Comparison of ENCODE assay signal across 8 mouse cellular contexts in the genomic region with DNA sequence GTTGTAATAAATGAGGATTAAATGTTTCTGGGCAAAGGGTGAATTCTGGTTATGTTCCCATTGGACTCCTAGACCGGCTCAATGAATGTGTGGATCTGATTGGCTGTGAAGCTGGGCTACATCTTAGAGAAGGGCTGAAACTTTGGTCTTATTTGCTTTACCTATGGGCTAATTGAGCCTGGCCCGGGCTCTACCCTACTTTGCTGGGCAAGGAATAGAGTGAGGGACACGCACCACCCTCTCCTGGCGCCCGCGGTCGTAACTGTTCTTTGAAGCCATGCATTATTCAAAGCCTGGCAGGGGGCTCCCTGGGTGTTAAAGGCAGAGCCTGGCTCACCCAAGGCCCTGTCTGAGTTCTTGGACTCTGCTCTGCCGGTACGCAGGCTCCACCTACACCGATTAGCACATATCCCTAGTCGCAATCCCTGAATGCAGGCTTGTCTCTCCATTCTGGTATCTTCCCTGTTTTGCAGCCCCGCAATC. TPM values are rescaled to one million over a fixed set of nuclear protein-coding genes. Genes with fewer than 3 reads are reported as not detected.
DNase-seq lines count a peak whose midpoint lies in the region; ATAC-seq lines count a peak whose summit lies in the region.

No protein-coding gene starts in this region.

- peak overlapping the region; percentile 56 for H3K4me3 ChIP-seq in erythroblast, embryonic 14.5 days (replicated peaks)
- H3K4me3 ChIP-seq in forebrain, embryonic 14.5 days (ENCODE audit: low read depth, low read length): peak overlapping the region; percentile 14; the same call in 1 of the 2 replicates
- peak overlapping the region; percentile 14 for H3K4me3 ChIP-seq in midbrain, embryonic 15.5 days

- 0 out of 2 replicates have a peak, but pooled peaks cover 4% of the 10 kb centered on the region for H3K9me3 ChIP-seq in erythroblast, embryonic 14.5 days (ENCODE audit: control insufficient read depth, low read length)
- H3K9me3 ChIP-seq in forebrain, embryonic 14.5 days (replicated peaks; ENCODE audit: control insufficient read depth, low read length): no peaks in the 10 kb centered on the region
- no peaks in the 10 kb centered on the region for H3K9me3 ChIP-seq in midbrain, embryonic 15.5 days

- no peak for DNase-seq in forebrain, embryonic 14.5 days (ENCODE audit: low spot score)
- DNase-seq in kidney, postnatal 10 days: peak; percentile 65
- DNase-seq in thymus, adult 18-20 months: no peak
- no peak for DNase-seq in adrenal gland, postnatal 4 days (ENCODE audit: low spot score in 2 of 2)

- peaks cover 17% of the 10 kb centered on the region for H3K27me3 ChIP-seq in erythroblast, embryonic 14.5 days (ENCODE audit: control insufficient read depth)
- H3K27me3 ChIP-seq in forebrain, embryonic 14.5 days (replicated peaks; ENCODE audit: control insufficient read depth, insufficient read depth, low read length): peaks cover 23% of the 10 kb centered on the region
- peaks cover 39% of the 10 kb centered on the region for H3K27me3 ChIP-seq in midbrain, embryonic 15.5 days (replicated peaks)

- 11% methylated on average over 12 of the region's 12 CpGs for WGBS in forebrain, embryonic 14.5 days
- WGBS in midbrain, embryonic 15.5 days: 14% methylated on average over 12 of the region's 12 CpGs

- peak overlapping the region; percentile 40; the same call in 1 of the 2 replicates for H3K9ac ChIP-seq in forebrain, embryonic 14.5 days (ENCODE audit: low read length)
- no peak overlapping the region for H3K9ac ChIP-seq in midbrain, embryonic 15.5 days

- peaks cover 94% of the 10 kb centered on the region for H3K4me1 ChIP-seq in erythroblast, embryonic 14.5 days (ENCODE audit: control insufficient read depth)
- H3K4me1 ChIP-seq in forebrain, embryonic 14.5 days (ENCODE audit: control insufficient read depth, insufficient read depth, low read length): peaks cover 14% of the 10 kb centered on the region
- H3K4me1 ChIP-seq in midbrain, embryonic 15.5 days: peaks cover 38% of the 10 kb centered on the region

- H3K36me3 ChIP-seq in erythroblast, embryonic 14.5 days (ENCODE audit: control insufficient read depth): peaks cover 77% of the 10 kb centered on the region
- 0 out of 2 replicates have a peak, but pooled peaks cover 3% of the 10 kb centered on the region for H3K36me3 ChIP-seq in forebrain, embryonic 14.5 days (ENCODE audit: control insufficient read depth, insufficient read depth, low read length)
- H3K36me3 ChIP-seq in midbrain, embryonic 15.5 days (replicated peaks): no peaks in the 10 kb centered on the region

- no peak for ATAC-seq in erythroblast, adult 5-6 weeks (replicated peaks; ENCODE audit: low FRiP score, poor library complexity, severe bottlenecking)
- no peak for ATAC-seq in forebrain, embryonic 14.5 days
- no peak for ATAC-seq in midbrain, embryonic 15.5 days (replicated peaks)
- ATAC-seq in CD4-positive, CD25-positive, alpha-beta regulatory T cell, adult 4 months: no peak

- H3K27ac ChIP-seq in forebrain, embryonic 14.5 days (ENCODE audit: low read depth, low read length): no peak overlapping the region
- H3K27ac ChIP-seq in midbrain, embryonic 15.5 days: no peak overlapping the region

- H3K4me2 ChIP-seq in forebrain, embryonic 14.5 days (ENCODE audit: low read length): peak overlapping the region; percentile 44
- H3K4me2 ChIP-seq in midbrain, embryonic 15.5 days: peak overlapping the region; percentile 42

RNA-seq across cellular contexts. Expression of gene Mpst, which starts 3.4 kb away (rescaled TPM):
- polyA plus RNA-seq in erythroblast, embryonic 14.5 days (2012): 68.7 and 72.8 TPM in 2 replicates
- total RNA-seq in erythroblast, adult 5-6 weeks (2015; ENCODE audit: low replicate concordance): 7.7 and 10.4 TPM in 2 replicates
- 22.4 and 39.6 TPM in 2 replicates for total RNA-seq in erythroblast, adult 5-6 weeks (2017; ENCODE audit: low replicate concordance)
- polyA plus RNA-seq in forebrain, embryonic 14.5 days (2014; fragmentation: Nextera tagmentation; extraction: Ambion mirVana): 5.9 and 6.1 TPM in 2 replicates
- 4.3 and 5.3 TPM in 2 replicates for polyA plus RNA-seq in midbrain, embryonic 15.5 days (2015; fragmentation: Nextera tagmentation; extraction: Ambion mirVana)
- total RNA-seq in adrenal gland, postnatal 4 days (2021): 10 to 100 TPM; 52.8 to 53.8 TPM
- 1 to 10 TPM; 1.2 to 5.7 TPM for polyA plus RNA-seq in CD4-positive, CD25-positive, alpha-beta regulatory T cell, adult 4 months (2017; shearing (Covaris generic))

RNA-seq across cellular contexts. Expression of gene Tst, which starts 3.9 kb away (rescaled TPM):
- polyA plus RNA-seq in erythroblast, embryonic 14.5 days (2012): 3.8 and 3.9 TPM in 2 replicates
- 5.2 and 6.0 TPM in 2 replicates for total RNA-seq in erythroblast, adult 5-6 weeks (2015; ENCODE audit: low replicate concordance)
- total RNA-seq in erythroblast, adult 5-6 weeks (2017; ENCODE audit: low replicate concordance): 3.5 and 8.1 TPM in 2 replicates
- polyA plus RNA-seq in forebrain, embryonic 14.5 days (2014; fragmentation: Nextera tagmentation; extraction: Ambion mirVana): 27.0 and 27.4 TPM in 2 replicates
- polyA plus RNA-seq in midbrain, embryonic 15.5 days (2015; fragmentation: Nextera tagmentation; extraction: Ambion mirVana): 11.5 and 15.6 TPM in 2 replicates
- total RNA-seq in adrenal gland, postnatal 4 days (2021): 100 to 1,000 TPM; 217 to 242 TPM
- 1 to 10 TPM; 1.6 to 2.8 TPM for polyA plus RNA-seq in CD4-positive, CD25-positive, alpha-beta regulatory T cell, adult 4 months (2017; shearing (Covaris generic))

RNA-seq across cellular contexts. Expression of gene Tex33, which starts 13.9 kb away (rescaled TPM):
- polyA plus RNA-seq in erythroblast, embryonic 14.5 days (2012): not detected in 2 replicates
- total RNA-seq in erythroblast, adult 5-6 weeks (2015; ENCODE audit: low replicate concordance): not detected in 2 replicates
- not detected in 2 replicates for total RNA-seq in erythroblast, adult 5-6 weeks (2017; ENCODE audit: low replicate concordance)
- not detected in 2 replicates for polyA plus RNA-seq in forebrain, embryonic 14.5 days (2014; fragmentation: Nextera tagmentation; extraction: Ambion mirVana)
- not detected in 2 replicates for polyA plus RNA-seq in midbrain, embryonic 15.5 days (2015; fragmentation: Nextera tagmentation; extraction: Ambion mirVana)
- total RNA-seq in adrenal gland, postnatal 4 days (2021): not detected
- not detected for polyA plus RNA-seq in CD4-positive, CD25-positive, alpha-beta regulatory T cell, adult 4 months (2017; shearing (Covaris generic))

RNA-seq across cellular contexts. Expression of gene Kctd17, which starts 18.8 kb away (rescaled TPM):
- polyA plus RNA-seq in erythroblast, embryonic 14.5 days (2012): 0.07 and 0.10 TPM in 2 replicates
- total RNA-seq in erythroblast, adult 5-6 weeks (2015; ENCODE audit: low replicate concordance): 1.0 TPM in 1 of 2 replicates, not detected in the other
- total RNA-seq in erythroblast, adult 5-6 weeks (2017; ENCODE audit: low replicate concordance): 0.98 and 2.0 TPM in 2 replicates
- polyA plus RNA-seq in forebrain, embryonic 14.5 days (2014; fragmentation: Nextera tagmentation; extraction: Ambion mirVana): 110 and 113 TPM in 2 replicates
- 162 and 163 TPM in 2 replicates for polyA plus RNA-seq in midbrain, embryonic 15.5 days (2015; fragmentation: Nextera tagmentation; extraction: Ambion mirVana)
- 100 to 1,000 TPM; 107 to 113 TPM for total RNA-seq in adrenal gland, postnatal 4 days (2021)
- 1 to 10 TPM; 5.1 to 5.5 TPM for polyA plus RNA-seq in CD4-positive, CD25-positive, alpha-beta regulatory T cell, adult 4 months (2017; shearing (Covaris generic))

RNA-seq across cellular contexts. Expression of gene Tmprss6, which starts 58.8 kb away (rescaled TPM):
- polyA plus RNA-seq in erythroblast, embryonic 14.5 days (2012): 0.02 and 0.07 TPM in 2 replicates
- 1.0 TPM in 1 of 2 replicates, not detected in the other for total RNA-seq in erythroblast, adult 5-6 weeks (2015; ENCODE audit: low replicate concordance)
- total RNA-seq in erythroblast, adult 5-6 weeks (2017; ENCODE audit: low replicate concordance): 0.70 TPM in 1 of 2 replicates, not detected in the other
- 0.20 and 0.47 TPM in 2 replicates for polyA plus RNA-seq in forebrain, embryonic 14.5 days (2014; fragmentation: Nextera tagmentation; extraction: Ambion mirVana)
- polyA plus RNA-seq in midbrain, embryonic 15.5 days (2015; fragmentation: Nextera tagmentation; extraction: Ambion mirVana): 0.28 and 0.61 TPM in 2 replicates
- total RNA-seq in adrenal gland, postnatal 4 days (2021): 10 to 100 TPM in 1 of 2 experiments, 1 to 10 TPM in 1; 1.8 to 22.4 TPM
- polyA plus RNA-seq in CD4-positive, CD25-positive, alpha-beta regulatory T cell, adult 4 months (2017; shearing (Covaris generic)): not detected
